Mouse (Mus musculus) bone marrow, adult 2 months (tissue): ENCODE data around the gene Snx21.

ENCODE experiments used
- CTCF ChIP-seq: fragments of 200-500 bp; IDR thresholded peaks from 2 replicates; pipeline ENCODE4 v1.5.1; 2011; ENCODE audit warnings: low read length, control low read depth; ENCODE audit not compliant: control insufficient read depth, insufficient read depth
- POLR2A ChIP-seq: fragments of 200-500 bp; IDR thresholded peaks from 2 replicates; pipeline ENCODE4 v1.6.1; 2011; ENCODE audit warnings: low read depth, mild to moderate bottlenecking, control low read depth, low read length, borderline replicate concordance; ENCODE audit not compliant: control insufficient read depth

DNA sequence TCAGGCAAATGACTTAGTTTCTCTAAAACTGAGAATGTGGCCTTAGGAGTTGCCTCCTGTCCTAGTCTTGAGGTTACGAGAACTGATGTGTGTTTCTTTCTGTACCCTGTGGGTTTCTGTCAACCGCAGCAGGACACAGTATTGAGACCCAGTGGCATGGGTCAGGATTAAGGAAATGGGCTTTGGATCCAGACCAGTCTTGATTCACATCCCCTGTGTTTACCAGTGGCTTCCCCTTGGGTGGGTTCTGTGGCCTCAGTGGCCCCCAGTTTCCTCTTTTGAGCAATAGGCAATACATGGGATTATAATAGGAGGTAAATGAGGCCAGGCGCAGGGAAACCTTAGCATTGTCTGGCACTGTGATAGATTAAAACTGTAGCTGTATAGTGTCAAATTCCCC, 1.4 kb downstream of the Snx21 start:
- TF ChIP-seq CTCF (no peak), POLR2A (no peak)
